Mouse (Mus musculus): ENCODE results near the gene Ncapd2.
A peak's percentile ranks its signal among the peaks of the same experiment; 100 is the strongest.
"Not testable (repeated sequence)": the region's sequence is repeated elsewhere in the genome, so short reads cannot be mapped to it uniquely, and the experiment has no call there.

Ncapd2 gene

DNA sequence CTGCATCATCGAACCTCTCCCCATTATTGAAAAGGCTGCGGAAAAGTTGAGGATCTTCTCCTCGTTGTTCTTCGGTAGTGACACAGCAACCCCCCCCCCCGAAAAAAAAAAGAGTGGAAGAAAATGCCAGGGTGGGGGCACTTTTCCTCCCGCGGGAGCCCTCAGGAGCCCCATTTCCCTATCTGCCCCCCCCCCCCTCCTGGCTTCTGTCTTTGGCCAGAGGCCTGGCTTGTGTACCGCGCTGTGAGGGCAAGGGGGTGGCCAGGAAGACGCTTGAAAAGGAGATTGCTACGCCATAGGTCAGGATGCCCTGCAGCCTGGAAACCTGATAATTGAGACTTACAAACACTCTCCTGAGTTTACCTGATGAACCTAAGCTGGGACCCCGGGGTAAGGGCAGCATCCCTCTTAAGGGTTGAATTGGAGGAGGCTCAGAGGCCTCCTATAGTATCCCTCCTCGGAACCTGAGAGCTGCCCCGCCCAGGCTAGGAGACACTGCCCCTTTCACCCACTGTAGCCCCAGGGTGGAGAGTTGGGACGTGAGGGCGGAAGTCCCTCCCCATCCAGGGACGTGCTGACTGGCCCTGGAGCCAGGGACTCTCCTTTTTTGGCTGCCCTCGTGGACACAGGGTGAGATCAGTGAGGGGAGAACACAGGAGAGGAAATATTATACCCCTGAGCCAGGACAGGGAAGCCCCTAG lies 25.3 kb downstream of the Ncapd2 start, which contains the start of gene Gapdh:
Gene Gapdh (minus strand): TSS at position 417 of the 701 bp plus-strand sequence.
- peak; percentile 92 for DNase-seq (ENCODE audit: low read depth, low spot score)

DNA sequence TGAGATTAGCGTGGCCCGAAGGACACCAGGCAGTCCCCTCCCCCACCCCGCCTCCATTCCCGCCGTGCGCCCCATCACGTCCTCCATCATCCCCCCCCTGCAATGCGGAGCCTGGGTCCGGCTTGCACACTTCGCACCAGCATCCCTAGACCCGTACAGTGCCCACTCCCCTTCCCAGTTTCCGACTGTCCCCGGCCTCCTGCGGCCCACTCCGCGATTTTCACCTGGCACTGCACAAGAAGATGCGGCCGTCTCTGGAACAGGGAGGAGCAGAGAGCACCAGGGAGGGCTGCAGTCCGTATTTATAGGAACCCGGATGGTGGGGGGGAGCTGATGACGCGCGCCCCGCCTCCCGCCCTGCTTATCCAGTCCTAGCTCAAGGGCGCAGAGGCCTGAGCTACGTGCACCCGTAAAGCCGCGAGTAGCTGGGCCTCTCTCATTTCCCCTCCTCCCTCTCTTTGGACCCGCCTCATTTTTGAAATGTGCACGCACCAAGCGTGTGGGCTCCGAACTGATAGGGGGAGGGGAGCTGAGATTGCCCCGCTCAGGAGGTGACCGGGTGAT lies 26.1 kb downstream of the Ncapd2 start:
- peak; percentile 99 for DNase-seq (ENCODE audit: low read depth, low spot score)

DNA sequence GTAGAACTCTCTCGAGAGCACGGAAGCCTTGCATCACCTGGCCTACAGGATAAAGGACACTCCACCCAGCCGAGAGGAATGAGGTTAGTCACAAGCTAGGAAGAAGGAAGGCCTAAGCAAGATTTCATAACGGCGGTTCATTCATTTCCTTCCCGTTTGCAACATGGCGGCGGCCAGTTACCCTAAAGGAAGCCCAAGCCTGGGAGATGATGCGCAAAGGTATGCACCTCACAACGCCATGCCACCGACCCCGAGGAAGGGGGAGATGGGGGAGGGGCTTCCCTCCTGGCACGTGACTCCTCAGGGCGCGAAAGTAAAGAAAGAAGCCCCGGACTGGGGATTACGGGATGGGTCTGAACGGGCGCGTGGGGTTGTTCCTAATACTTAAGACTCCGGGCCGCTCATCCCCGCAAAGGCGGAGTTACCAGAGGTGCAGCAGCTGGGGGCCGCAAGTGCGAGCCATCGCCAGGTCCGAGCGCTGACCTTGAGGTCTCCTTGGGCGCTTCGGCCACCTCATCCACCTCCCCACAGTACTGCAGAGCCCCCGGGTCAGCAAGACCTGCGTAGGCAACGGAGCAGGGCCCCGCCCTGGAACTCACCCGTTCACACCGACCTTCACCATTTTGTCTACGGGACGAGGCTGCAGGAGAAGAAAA lies 26.7 kb downstream of the Ncapd2 start:
- DNase-seq (ENCODE audit: low read depth, low spot score): peak; percentile 59

DNA sequence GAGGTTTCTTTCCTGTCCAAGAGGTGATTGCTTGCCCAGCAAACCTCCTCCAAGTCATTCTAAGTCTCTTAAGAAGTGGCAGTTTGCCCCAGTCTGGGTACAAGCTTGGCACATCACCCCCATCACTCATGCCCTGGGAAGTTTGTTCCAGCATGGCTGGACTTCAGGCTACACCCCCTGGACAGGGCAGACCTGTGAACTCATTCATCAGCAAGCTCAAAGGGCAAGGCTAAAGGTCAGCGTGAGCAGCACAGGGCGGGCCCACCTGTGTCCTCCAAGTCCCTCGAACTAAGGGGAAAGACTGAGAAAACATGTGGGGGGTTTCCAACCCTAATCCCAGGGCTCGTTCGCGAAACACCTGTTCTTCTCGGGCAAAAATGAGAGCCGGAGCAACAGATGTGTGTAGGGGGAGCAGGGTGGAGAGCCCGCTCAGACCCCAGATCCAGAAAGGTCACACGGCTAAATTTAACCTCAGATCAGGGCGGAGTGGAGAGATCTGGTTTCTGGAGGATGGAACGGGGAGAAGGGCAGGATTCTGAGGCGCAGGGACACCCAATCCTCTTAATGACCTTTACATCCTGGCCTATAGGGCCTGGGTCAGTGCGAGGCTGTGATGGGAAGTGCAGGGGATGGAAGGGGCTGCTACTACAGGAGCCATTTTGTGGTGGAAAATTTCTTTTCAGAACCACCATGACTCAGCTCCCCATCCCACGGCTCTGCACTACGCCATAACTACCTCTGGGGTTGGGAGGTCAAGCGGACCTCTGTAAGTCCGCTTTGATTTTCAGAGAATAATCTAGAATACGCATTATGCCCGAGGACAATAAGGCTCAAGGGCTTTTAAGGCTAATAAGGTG lies 27.5 kb downstream of the Ncapd2 start:
- DNase-seq (ENCODE audit: low read depth, low spot score): peak; percentile 57

DNA sequence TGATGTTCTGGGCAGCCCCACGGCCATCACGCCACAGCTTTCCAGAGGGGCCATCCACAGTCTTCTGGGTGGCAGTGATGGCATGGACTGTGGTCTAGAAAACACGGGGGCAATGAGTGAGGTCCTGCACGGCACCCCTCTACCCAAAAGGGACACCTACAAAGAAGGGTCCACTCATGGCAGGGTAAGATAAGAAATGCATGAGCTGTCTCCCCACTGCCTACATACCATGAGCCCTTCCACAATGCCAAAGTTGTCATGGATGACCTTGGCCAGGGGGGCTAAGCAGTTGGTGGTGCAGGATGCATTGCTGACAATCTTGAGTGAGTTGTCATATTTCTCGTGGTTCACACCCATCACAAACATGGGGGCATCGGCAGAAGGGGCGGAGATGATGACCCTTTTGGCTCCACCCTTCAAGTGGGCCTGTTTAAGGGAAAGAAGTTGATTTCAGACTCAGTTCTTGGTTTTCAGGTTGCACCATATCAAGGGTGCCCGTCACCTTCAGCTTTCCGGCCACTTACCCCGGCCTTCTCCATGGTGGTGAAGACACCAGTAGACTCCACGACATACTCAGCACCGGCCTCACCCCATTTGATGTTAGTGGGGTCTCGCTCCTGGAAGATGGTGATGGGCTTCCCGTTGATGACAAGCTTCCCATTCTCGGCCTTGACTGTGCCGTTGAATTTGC lies 28.7 kb downstream of the Ncapd2 start:
- not testable (repeated sequence) for DNase-seq (ENCODE audit: low read depth, low spot score)

DNA sequence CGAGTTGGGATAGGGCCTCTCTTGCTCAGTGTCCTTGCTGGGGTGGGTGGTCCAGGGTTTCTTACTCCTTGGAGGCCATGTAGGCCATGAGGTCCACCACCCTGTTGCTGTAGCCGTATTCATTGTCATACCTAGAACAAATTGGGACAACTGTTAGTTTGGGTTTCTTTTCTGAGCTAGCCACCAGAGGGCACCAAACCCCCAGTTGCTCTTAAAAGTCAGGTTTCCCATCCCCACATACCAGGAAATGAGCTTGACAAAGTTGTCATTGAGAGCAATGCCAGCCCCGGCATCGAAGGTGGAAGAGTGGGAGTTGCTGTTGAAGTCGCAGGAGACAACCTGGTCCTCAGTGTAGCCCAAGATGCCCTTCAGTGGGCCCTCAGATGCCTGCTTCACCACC lies 29.5 kb downstream of the Ncapd2 start:
- peak; percentile 87 for DNase-seq (ENCODE audit: low read depth, low spot score)

DNA sequence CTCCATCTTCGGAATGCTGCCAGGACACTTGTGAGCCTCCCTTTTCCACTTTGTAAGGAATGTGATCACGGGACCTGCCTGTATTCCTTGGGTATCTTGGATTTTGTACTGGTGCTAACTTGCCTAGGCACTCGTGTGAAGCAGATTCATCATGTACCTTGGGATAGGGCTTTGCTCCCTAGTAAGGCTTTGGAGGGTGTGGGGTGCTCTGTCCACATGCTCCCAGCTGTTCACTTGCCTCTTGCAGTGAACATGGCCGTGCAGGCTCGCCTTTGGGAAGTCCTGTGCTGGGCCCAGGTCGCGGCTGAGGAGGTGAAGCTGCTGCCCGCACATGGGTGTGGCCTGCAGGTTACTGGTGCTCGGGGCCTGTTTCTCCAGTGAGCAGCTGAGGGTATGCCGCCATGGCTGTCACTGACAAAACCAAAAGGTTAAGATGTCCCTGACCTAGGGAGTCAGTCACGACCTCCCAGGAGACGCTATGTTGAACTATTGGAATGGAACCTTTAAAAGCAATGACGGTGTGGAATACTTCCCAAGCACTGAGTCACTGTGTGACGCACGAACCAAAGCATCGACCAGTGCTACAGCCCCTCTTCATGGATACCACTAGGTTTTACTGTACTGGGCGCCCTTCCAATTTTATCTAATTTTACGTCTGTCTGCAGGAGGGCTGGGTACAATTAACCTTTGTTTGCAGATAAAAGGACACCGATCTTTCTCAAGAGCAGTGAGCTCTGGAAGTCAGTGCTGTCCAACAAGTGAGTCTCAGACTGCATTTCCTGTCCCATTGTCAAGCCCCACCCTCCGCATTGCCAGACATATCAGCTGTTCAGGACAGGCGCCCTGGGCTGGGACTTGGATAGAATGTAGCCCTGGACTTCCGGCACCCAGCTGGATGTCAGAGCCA lies 30.4 kb downstream of the Ncapd2 start:
- peak; percentile 74 for DNase-seq (ENCODE audit: low read depth, low spot score)

DNA sequence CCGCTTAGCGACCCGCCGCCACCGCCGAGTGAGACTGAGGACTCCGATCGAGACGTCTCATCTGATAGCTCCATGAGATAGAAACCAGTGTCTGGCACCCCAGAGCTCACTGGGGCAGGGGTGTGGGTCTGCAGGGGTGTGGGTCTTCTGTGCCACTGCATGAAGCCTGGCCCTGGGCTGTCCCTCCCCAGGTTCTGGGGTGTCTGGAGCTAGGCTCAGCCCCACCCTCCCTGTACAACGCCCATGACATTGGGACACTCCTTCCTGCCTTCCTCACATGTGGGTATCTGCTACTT lies 31.0 kb downstream of the Ncapd2 start:
- DNase-seq (ENCODE audit: low read depth, low spot score): no peak

DNA sequence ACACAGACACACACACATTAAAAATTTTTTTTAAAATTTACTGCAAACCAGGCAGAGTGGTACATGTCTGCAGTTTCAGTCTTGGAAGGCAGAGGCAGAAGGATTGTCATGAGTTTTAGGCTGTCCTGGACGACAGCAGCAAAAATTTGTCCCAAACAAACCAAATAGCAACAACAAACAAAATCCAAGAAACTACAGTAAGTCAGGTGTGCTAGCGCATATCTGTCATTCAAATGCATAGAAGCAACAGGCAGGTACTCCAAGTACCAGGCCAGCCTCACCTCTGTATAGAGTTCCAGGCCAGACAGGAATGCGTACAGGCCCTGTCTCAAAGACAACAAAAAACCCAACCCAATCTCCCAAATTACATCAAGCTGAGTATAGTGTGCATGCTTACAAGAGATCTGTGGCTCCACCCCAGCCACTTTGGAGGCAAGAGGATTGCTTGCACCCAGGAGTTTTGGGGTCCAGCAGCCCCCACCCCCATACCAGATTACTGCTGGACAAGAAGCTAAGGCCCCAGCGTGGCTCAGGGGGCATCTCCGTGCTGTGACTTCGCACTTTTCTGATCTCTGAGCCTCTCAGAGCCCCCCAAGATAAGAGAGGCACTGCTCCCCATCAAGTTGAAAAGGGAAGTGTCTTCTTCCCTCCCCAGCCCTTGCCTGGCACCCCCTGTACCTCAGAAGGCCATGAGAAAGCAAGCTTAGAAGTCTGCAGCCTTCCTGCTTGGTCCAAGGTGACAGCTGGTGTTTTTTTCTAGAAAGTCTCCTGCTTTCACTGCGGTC lies 31.5 kb downstream of the Ncapd2 start:
- no peak for DNase-seq (ENCODE audit: low read depth, low spot score)

DNA sequence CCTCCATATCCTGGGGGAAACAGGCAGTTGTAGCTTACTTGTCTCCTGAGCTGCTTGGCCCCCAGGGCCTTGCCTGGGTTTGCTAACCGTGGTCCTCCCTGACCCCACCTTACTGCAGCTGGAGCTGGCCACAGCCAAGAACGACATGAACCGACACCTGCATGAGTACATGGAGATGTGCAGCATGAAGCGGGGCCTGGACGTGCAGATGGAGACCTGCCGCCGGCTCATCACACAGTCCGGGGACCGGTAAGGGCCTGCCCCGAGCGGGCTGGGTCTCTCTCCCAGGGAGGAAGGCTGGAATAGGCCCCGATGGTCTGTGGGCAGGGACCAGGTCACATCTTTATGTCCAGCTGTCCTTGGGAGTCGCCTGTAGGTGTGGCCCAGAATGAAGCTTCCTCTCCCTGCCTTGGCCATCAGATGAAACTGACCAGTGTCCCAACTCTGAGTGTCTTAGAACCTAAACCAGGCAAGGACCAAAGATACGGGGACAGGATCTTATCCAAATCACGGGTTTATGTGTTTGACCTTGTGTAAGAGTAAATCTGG lies 32.5 kb downstream of the Ncapd2 start:
- no peak for DNase-seq (ENCODE audit: low read depth, low spot score)

DNA sequence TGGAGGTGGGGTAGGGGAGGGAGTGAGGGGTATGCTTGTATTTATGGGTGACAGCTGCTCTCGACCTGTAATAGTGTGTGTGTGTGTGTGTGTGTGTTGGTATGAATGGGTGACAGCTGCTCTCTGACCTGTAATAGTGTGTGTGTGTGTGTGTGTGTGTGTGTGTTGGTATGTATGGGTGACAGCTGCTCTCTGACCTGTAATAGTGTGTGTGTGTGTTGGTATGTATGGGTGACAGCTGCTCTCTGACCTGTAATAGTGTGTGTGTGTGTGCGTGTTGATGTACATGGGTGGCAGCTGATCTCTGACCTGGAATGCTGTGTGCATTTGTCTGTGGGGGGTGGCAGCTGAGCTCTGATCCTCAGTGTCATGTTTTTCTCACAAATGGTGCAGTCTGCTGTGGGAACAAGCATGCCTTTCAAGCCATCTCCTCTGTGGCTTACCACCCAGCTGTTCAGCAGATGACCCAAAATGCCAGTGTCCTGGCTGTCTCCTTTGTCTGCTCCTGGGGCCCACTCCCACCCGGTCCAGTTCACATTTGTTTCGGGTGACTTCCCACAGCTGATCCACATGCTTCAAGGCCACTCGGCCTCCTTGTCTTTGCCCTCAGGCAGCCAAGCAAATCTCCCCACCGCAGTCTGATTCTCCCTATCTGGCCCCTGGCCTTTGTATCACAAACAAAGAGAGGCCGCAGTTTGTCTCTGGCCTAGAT lies 34.4 kb downstream of the Ncapd2 start:
- peak; percentile 82 for DNase-seq (ENCODE audit: low read depth, low spot score)

DNA sequence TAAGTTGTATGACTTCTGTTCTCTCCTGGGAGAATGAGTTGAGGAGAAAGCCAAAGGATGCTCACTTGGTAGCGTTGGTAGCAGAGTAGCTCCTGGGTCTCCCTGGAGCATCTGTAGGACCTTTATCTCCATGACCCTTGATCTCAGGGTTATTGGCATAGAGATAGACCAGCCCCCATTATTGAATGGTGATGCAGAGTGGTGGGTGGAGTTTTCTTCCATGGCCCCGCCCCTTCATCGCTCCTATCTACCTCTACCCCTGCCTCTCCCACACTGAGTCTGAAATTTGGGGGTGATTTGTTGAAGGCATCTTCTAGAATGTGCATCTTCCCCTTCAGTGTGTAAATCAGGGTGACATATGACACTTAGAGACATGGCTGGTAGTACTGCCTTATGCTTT lies 35.0 kb downstream of the Ncapd2 start:
- no peak for DNase-seq (ENCODE audit: low read depth, low spot score)

DNA sequence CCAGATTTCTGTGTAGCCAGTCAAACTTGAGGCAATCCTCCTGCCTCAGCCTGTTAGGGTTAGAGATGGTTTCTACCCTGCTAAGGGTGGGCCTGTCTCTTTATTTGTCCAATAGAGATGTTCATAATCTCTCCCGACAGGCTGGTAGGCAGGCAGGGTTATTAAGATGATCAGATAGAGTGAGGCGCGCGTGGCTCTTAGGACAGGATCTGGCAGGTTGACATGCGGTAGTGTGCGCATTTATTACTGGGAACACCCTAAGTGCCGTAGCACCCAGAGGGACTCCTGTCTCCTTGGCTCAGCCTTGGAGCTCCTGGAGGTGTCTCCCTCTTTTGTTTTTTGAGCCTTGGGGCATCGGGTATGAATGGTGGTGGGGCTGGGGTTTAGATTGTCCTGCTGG lies 36.2 kb downstream of the Ncapd2 start:
- no peak for DNase-seq (ENCODE audit: low read depth, low spot score)

DNA sequence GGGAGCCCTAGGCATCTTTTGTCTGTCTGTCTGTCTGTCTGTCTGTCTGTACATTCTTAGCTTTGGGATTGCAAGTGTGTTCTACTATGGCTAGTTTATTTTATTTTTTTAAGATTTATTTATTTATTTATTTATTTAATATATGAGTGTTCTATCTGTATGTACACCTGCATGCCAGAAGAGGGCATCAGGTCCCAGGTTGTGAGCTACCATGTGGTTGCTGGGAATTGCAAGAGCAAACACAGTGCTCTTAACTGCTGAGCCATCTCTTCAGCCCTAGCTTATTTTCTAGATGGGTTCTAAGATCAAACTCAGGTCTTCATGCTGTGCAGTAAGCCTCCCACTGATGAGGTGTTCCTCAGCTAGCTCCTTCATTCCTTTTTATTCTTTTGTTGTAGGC lies 37.0 kb downstream of the Ncapd2 start:
- peak; percentile 82 for DNase-seq (ENCODE audit: low read depth, low spot score)

DNA sequence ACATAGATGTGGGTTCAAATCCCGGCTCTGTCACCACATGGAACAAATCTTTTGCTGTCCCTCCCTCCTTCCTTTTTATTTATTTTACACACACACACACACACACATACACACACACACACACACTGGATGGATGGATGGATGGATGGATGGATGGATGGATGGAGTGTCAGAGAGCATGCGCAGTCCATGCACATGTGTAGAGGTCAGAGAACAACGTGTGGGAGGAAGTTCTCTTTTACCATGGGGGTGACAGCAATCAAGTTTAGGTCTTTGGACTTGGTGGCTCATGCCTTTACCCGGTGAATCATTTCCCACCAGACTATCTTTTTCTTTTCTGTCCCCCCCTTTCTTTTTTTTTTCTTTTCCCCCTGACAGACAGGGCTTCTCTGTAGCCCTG lies 37.8 kb downstream of the Ncapd2 start:
- DNase-seq (ENCODE audit: low read depth, low spot score): no peak

DNA sequence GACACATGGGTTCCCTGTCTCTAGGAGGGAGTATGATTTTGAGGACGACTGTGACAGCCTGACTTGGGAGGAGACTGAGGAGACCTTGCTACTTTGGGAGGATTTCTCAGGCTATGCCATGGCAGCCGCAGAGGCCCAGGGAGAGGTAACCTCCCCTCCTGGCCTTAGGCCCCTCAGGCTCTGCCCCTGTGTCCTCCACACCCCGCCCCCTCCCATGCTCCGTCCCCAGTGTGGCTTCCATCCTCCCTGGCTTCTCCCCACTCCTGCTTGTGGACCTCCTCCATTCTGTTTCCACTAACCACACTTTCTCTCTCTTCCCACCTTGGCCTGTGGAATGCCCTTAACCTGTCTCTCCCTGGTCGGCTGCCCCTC lies 38.5 kb downstream of the Ncapd2 start:
- no peak for DNase-seq (ENCODE audit: low read depth, low spot score)

DNA sequence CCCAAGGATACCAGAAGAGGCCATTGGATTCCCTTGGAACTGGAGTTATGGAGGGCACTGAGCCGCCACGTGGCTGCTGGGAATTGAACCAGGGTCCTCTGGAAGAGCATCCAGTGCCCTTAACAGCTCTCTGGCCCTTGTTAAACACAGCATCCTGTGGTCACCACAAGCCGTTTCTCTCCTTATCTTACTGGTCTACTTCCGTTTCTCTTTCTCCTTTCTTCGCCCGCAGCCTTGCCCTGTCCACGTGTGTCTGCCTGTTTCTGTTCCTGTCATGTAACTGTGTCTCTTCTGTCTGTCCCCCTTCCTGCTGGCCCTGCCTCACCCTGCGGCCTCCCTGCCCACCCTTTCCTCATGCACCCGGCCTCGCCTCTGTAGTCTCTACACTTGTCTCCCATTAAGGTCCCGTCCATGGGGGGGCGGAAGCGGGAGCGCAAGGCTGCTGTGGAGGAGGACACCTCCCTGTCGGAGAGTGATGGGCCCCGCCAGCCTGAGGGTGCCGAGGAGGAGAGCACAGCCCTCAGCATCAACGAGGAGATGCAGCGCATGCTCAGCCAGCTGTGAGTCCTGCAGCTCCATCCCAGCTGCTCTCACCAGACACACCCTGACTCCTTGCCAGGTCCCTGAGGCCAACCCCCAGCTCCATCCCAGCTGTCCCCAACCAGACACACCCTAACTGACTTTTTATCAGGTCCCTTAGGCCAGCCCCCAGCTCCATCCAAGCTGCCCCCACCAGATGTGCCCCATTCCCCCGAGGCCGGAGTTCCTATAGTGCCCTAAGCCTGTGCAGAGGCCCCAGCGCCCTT lies 39.1 kb downstream of the Ncapd2 start:
- peak; percentile 70 for DNase-seq (ENCODE audit: low read depth, low spot score)

DNA sequence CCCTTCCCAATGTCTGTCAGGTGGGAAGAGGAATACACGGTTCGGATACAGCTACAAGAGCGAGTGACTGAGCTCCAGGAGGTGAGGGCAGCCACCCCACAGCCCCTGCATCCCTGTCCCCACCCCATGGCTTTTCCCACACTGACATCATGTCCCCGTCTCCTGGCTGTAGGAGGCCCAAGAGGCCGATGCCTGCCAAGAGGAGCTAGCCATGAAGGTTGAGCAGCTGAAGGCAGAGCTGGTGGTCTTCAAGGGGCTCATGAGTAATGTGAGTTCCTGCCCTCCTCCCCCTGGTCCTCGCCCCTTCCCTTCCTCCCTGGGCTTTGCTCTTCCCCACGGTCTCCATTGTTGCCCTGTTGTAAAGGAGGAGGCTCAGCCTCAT lies 41.9 kb downstream of the Ncapd2 start:
- DNase-seq (ENCODE audit: low read depth, low spot score): no peak

Measured in brain, adult 2 months (tissue).